Mouse (Mus musculus): ENCODE measurements at regions not wholly inside any gene's neighbourhood (a gene's known extent, or its start where the extent isn't known, plus 50 kb on each side); places are given as distances from the start of the nearest gene placed in this dataset.
A peak's percentile ranks its signal among the peaks of the same experiment; 100 is the strongest.

DNA sequence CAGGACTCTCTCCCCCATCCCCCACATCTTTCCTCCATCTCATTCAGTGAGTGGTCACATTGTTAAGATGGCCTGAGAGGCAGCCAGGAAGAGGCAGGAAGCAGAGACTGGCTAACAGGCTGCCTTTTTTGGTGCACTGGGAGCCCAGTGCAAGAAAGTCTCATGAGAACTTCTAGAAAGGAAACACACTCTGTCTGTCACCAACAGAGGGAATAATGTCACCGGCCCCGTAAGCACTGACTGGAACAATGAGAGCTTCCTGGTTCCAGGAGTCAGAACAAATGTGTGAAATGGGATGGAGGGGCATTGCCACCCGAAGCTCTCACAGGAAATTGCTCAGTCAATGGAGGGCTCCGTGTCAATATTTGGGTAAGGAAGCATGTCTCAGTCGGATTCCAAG is 111.3 kb upstream of the Arglu1 start:
- ATAC-seq (replicated peaks; ENCODE audit: insufficient number of reproducible peaks, insufficient read depth, low FRiP score, low read depth) = 0 out of 2 replicates have a peak, but pooled peaks have one; percentile 43
- Histone ChIP-seq H3K9me3 (replicated peaks) (no peaks in the 10 kb centered on the region), H3K4me3 (no peak overlapping the region), H3K4me2 (no peak overlapping the region), H3K27ac (no peak overlapping the region; the same call in 1 of the 2 replicates), H3K9ac (no peak overlapping the region), H3K4me1 (replicated peaks) (peaks cover 4% of the 10 kb centered on the region), H3K36me3 (no peaks in the 10 kb centered on the region), H3K27me3 (no peaks in the 10 kb centered on the region)
- WGBS = 46% methylated on average over 5 of the region's 5 CpGs

DNA sequence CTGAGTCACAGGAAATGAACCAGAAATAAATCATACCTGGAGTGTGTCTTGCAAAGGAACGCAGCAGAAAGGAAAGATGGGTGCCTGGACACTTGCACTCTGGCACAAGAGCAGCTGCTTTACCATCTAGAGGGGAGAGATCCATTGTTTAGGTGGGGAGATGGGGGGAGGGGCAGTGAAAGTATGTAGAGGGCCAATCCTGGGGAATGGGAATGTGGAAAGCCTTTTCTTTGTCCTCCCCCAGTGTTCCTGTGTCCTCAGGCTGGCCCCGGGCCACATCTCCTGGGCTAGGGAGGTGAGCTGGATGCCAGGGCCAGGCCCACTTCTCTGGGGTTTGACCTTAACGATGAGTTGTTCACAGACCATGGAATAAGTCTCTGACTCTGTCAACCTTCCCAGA is 107.2 kb upstream of the Arglu1 start:
- no peak overlapping the region for H3K4me3 ChIP-seq
- 34% methylated on average over 3 of the region's 3 CpGs for WGBS
- no peak overlapping the region for H3K4me2 ChIP-seq
- H3K27ac ChIP-seq = no peak overlapping the region
- H3K4me1 ChIP-seq (replicated peaks) = peaks cover 4% of the 10 kb centered on the region
- no peaks in the 10 kb centered on the region for H3K27me3 ChIP-seq
- H3K36me3 ChIP-seq = no peaks in the 10 kb centered on the region
- H3K9ac ChIP-seq = no peak overlapping the region
- no peaks in the 10 kb centered on the region for H3K9me3 ChIP-seq (replicated peaks)
- ATAC-seq (replicated peaks; ENCODE audit: insufficient number of reproducible peaks, insufficient read depth, low FRiP score, low read depth) = no peak

DNA sequence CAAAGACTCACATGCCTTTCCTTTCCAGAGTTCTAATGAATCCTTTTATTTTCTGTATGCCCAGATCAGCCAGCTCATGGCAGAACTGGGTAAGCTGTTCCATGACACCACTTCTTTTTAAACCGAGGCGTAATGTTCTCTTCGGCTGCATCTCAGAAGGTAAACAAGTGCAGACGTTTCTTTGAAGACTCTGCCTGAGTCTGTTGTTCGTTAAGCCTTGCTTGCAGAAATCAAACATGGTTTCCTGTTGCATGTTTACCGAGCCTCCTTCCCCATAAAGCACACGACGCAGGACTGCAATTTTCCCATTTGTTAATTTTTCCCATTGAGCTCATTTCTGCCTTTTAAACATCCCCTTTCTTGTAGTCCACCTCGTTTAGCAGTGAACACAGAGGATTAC is 106.6 kb upstream of the Arglu1 start:
- Histone ChIP-seq H3K4me1 (replicated peaks) (peaks cover 4% of the 10 kb centered on the region), H3K4me2 (no peak overlapping the region), H3K9ac (no peak overlapping the region), H3K4me3 (no peak overlapping the region), H3K9me3 (replicated peaks) (no peaks in the 10 kb centered on the region), H3K27me3 (no peaks in the 10 kb centered on the region), H3K27ac (no peak overlapping the region), H3K36me3 (no peaks in the 10 kb centered on the region)
- 37% methylated on average over 9 of the region's 9 CpGs for WGBS
- no peak for ATAC-seq (replicated peaks; ENCODE audit: insufficient number of reproducible peaks, insufficient read depth, low FRiP score, low read depth)

DNA sequence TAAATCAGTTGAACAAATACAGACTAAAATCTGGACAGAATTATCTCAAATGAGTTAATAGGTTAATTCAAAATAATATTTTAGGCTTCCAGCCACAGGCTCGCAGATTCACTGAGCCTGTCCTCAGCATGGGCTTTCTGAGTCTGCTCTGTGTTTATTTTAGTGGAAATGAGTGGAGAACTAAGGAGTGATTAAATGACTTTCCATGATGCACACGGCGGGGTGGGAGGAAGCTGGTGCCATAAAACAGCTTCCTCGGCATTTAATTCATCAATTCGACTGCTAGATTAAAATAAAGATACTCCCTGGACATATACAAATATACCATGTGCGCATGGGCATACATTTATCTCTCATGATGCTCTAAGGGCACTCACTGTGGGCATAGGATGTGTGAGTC is 104.4 kb upstream of the Arglu1 start:
- no peak for ATAC-seq (replicated peaks; ENCODE audit: insufficient number of reproducible peaks, insufficient read depth, low FRiP score, low read depth)
- Histone ChIP-seq H3K9ac (no peak overlapping the region), H3K27ac (no peak overlapping the region), H3K27me3 (no peaks in the 10 kb centered on the region), H3K4me3 (no peak overlapping the region), H3K4me2 (no peak overlapping the region), H3K9me3 (replicated peaks) (no peaks in the 10 kb centered on the region), H3K4me1 (replicated peaks) (peaks cover 4% of the 10 kb centered on the region), H3K36me3 (no peaks in the 10 kb centered on the region)
- 63% methylated on average over 6 of the region's 6 CpGs for WGBS

DNA sequence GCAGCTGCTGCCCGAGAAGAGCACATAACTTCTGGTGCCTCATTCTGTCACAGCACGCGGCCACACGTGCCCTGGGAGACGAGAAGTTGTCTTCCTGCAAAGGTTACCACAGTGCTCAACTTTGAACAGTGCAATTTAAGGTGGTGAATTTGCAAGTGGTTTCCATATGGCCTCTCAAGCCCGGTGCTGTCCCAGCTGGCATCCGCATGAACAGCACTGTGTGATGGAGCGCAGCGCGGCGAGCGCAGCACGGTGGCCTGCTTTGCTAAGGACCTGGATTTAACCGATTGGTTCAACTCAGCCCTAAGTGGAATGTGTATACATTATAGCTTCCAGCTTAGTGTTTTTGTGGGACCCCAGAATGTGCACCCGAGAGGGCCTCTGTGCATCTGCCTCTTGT is 89.6 kb upstream of the Arglu1 start:
- Histone ChIP-seq H3K27me3 (no peaks in the 10 kb centered on the region), H3K9ac (no peak overlapping the region), H3K9me3 (replicated peaks) (no peaks in the 10 kb centered on the region), H3K27ac (no peak overlapping the region), H3K36me3 (no peaks in the 10 kb centered on the region), H3K4me1 (replicated peaks) (no peaks in the 10 kb centered on the region), H3K4me2 (no peak overlapping the region), H3K4me3 (no peak overlapping the region)
- ATAC-seq (replicated peaks; ENCODE audit: insufficient number of reproducible peaks, insufficient read depth, low FRiP score, low read depth) = no peak
- WGBS = 89% methylated on average over 15 of the region's 15 CpGs

DNA sequence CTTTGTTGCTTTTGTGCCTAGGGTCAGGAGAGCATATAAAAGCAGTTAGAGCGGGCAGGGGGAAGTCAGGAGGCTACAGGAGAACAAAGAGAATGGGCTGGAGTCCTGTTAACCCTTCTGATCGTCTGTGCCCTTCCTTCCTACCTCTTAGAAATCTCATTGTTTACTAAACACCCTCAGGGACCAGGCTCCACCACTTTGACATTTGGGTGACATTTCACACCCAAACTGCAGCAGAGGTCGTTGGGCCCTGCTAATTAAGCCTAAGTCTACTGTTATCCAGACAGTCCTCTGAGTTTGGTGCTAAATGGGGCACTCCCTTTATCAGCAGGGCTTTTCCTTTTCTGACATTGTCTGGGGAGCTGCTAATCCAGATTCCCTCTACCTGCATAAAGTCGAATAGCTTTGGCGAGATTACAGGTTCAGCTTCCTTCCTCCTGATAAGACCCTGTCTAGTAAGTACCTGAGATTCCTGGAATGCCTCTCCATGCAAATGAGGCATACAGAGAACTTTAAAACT is 84.2 kb upstream of the Arglu1 start:
- Histone ChIP-seq H3K4me2 (no peak overlapping the region), H3K4me1 (replicated peaks) (no peaks in the 10 kb centered on the region), H3K4me3 (no peak overlapping the region), H3K27me3 (no peaks in the 10 kb centered on the region), H3K9me3 (replicated peaks) (no peaks in the 10 kb centered on the region), H3K27ac (no peak overlapping the region), H3K36me3 (no peaks in the 10 kb centered on the region), H3K9ac (no peak overlapping the region)
- 23% methylated on average over 5 of the region's 5 CpGs for WGBS
- ATAC-seq (replicated peaks; ENCODE audit: insufficient number of reproducible peaks, insufficient read depth, low FRiP score, low read depth) = no peak

DNA sequence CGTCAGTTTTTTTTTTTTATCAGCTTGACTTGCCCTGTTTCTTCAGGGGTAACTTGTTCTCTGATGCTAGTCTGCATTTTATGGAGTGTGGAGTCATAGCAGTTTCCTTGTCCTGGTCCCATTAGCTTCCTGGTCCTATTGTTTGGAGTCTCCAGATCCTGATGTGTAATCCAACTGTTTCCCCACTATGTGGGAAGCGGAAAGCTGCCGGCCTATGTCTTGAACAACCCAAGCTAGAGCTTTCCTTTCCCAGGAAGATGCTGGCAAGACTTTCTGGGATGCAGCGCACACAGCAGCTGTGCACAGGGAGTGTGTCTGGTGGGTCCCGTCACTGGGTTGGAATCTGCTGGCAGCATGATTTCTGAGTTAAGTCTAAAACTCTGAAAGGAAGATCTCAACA is 82.1 kb upstream of the Arglu1 start:
- Histone ChIP-seq H3K27ac (0 out of 2 replicates have a peak overlapping the region, but pooled peaks have one; percentile 7), H3K27me3 (no peaks in the 10 kb centered on the region), H3K4me3 (no peak overlapping the region), H3K36me3 (no peaks in the 10 kb centered on the region), H3K4me1 (replicated peaks) (no peaks in the 10 kb centered on the region), H3K9ac (no peak overlapping the region), H3K9me3 (replicated peaks) (no peaks in the 10 kb centered on the region), H3K4me2 (no peak overlapping the region)
- ATAC-seq (replicated peaks; ENCODE audit: insufficient number of reproducible peaks, insufficient read depth, low FRiP score, low read depth) = no peak
- 70% methylated on average over 5 of the region's 5 CpGs for WGBS

DNA sequence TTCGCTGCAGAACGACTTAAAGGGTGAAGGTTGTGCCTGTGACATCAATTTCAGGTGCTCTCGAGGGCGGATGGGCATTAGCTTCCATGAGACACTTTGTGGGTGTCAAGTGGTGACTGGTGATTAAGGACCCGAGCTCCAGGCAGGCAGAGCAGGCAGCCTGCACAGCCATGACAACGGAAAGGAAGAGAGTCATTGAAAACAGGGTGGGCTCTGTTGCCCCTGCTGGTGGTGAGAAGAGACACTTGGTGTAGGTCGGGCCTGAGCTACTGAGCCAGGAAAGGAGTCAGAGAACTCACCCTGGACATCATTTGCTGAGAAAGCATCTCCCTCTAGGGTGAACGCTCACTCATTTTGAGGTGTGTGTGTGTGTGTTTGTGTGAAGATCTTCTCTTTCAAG is 80.1 kb upstream of the Arglu1 start:
- H3K27ac ChIP-seq = no peak overlapping the region
- no peak overlapping the region for H3K4me2 ChIP-seq
- H3K27me3 ChIP-seq = no peaks in the 10 kb centered on the region
- H3K4me3 ChIP-seq = no peak overlapping the region
- no peak overlapping the region for H3K9ac ChIP-seq
- 0 out of 2 replicates have a peak, but pooled peaks cover 3% of the 10 kb centered on the region for H3K4me1 ChIP-seq (replicated peaks)
- no peaks in the 10 kb centered on the region for H3K9me3 ChIP-seq (replicated peaks)
- WGBS = 66% methylated on average over 8 of the region's 8 CpGs
- ATAC-seq (replicated peaks; ENCODE audit: insufficient number of reproducible peaks, insufficient read depth, low FRiP score, low read depth) = no peak
- H3K36me3 ChIP-seq = no peaks in the 10 kb centered on the region

DNA sequence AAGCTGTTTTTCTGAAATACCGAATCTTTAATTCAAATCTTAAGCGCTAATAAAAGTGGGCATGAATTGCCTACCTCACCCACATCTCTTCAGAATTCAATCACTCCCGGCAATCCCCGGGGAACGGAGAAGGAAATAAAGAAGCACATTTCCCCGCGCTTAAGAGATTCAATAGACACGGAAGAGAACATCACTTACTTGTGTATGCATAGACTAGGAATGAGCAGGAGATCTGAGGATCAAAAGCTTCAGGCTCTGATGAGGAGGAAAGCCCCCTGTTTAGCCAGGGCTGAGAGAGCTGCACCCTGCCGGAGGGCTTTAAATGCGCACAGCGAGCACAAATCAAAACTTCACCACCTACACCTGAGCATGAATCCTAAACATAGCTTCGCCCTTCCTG is 72.0 kb upstream of the Arglu1 start:
- 83% methylated on average over 12 of the region's 12 CpGs for WGBS

DNA sequence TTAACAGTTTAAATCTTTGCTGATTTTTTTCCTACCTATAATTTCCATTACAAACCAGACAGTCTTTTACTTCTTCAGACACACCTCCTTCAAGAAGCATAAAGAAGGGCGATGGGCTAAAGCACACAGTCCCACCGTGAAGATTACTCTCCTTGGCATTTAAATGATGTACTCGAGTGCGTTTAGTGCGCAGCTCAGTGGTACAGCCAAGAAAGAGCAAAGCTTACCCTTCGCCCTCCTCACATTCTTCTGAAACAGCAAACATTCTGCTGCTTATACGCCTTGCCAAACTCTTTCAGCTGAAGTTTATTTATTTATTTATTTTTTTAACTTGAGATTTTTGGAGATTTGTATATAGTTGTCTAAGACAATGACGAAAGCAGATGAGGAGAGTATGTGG is 68.0 kb upstream of the Arglu1 start:
- Histone ChIP-seq H3K4me3 (no peak overlapping the region), H3K27me3 (no peaks in the 10 kb centered on the region), H3K9ac (no peak overlapping the region), H3K9me3 (replicated peaks) (no peaks in the 10 kb centered on the region), H3K4me2 (no peak overlapping the region), H3K36me3 (no peaks in the 10 kb centered on the region), H3K4me1 (replicated peaks) (no peaks in the 10 kb centered on the region), H3K27ac (no peak overlapping the region)
- WGBS = 86% methylated on average over 8 of the region's 8 CpGs
- no peak for ATAC-seq (replicated peaks; ENCODE audit: insufficient number of reproducible peaks, insufficient read depth, low FRiP score, low read depth)

More for the DNA sequence above, 72.0 kb upstream of the Arglu1 start:
- H3K27me3 ChIP-seq = no peaks in the 10 kb centered on the region
- no peaks in the 10 kb centered on the region for H3K9me3 ChIP-seq (replicated peaks)
- 0 out of 2 replicates have a peak, but pooled peaks cover 3% of the 10 kb centered on the region for H3K4me1 ChIP-seq (replicated peaks)
- ATAC-seq (replicated peaks; ENCODE audit: insufficient number of reproducible peaks, insufficient read depth, low FRiP score, low read depth) = no peak
- H3K9ac ChIP-seq = no peak overlapping the region
- no peak overlapping the region for H3K4me2 ChIP-seq
- H3K4me3 ChIP-seq = no peak overlapping the region
- H3K27ac ChIP-seq = no peak overlapping the region
- no peaks in the 10 kb centered on the region for H3K36me3 ChIP-seq

DNA sequence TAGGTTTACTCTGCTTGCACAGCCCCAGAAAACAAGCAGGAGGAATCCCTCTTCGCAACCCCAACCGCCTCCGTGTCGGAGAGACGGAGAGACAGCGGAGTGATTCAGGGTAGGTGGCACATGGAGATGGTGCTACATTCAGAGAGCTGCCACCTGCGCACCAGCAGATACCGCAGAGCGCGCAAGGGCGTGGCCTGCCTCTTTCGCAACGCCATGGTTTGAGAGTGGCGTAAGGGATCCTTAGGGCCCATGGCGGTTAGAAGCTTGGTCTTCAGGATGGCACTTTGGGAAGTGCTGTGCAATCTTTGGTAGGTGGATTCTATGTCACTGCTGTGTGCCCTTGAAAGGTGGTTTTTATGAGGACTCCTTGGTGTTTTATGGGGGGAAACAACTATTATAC is 60.9 kb upstream of the Arglu1 start:
- 82% methylated on average over 15 of the region's 15 CpGs for WGBS
- Histone ChIP-seq H3K9ac (no peak overlapping the region), H3K4me3 (no peak overlapping the region), H3K4me2 (no peak overlapping the region), H3K27me3 (no peaks in the 10 kb centered on the region), H3K4me1 (replicated peaks) (no peaks in the 10 kb centered on the region), H3K36me3 (no peaks in the 10 kb centered on the region), H3K9me3 (replicated peaks) (no peaks in the 10 kb centered on the region), H3K27ac (no peak overlapping the region)
- no peak for ATAC-seq (replicated peaks; ENCODE audit: insufficient number of reproducible peaks, insufficient read depth, low FRiP score, low read depth)

DNA sequence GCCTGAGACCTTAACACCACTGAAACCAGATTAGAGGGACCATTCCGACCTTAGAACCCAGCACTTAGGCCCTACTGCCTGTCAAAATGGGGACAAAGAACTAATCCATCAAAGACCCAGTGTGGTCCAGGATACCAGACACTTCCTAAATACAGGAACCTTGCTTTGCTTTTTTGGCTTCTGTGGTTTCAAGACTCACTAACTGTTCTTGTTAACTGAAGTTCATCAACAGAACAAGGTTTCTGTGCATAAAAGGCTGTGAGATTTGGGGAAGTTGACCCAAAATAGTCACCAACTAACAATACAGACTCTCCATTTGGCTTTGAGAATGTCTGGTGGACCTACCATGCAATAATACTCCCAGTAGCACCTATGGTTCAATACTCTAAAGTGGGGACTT is 56.4 kb upstream of the Arglu1 start:
- Histone ChIP-seq H3K36me3 (no peaks in the 10 kb centered on the region), H3K4me2 (no peak overlapping the region), H3K27ac (no peak overlapping the region), H3K27me3 (no peaks in the 10 kb centered on the region), H3K9me3 (replicated peaks) (no peaks in the 10 kb centered on the region), H3K4me3 (no peak overlapping the region), H3K9ac (no peak overlapping the region), H3K4me1 (replicated peaks) (no peaks in the 10 kb centered on the region)
- ATAC-seq (replicated peaks; ENCODE audit: insufficient number of reproducible peaks, insufficient read depth, low FRiP score, low read depth) = no peak
- WGBS = 58% methylated on average over 1 of the region's 1 CpGs
